Mouse (Mus musculus): Measurements from ENCODE around the gene Arhgap17.

GRCm38 (mm10) chr7:123273056-123273455, 96.7 kb downstream of the Arhgap17 start:
- no peak for TF ChIP-seq GATA1 (IDR thresholded peaks at IDR 0.05; ENCODE audit: borderline replicate concordance, low read length)
- TF ChIP-seq FLI1 (IDR thresholded peaks at IDR 0.05; ENCODE audit: low read length): no peak

All from megakaryocyte, embryonic 14.5 days (primary cell).